Mouse (Mus musculus): ENCODE measurements around the gene Syncrip. TPM values are rescaled to one million over a fixed set of nuclear protein-coding genes. Genes with fewer than 3 reads are reported as not detected.
"Not testable (repeated sequence)": the region's sequence is repeated elsewhere in the genome, so short reads cannot be mapped to it uniquely, and the experiment has no call there.

Gene Syncrip
- polyA plus RNA-seq (2016; fragmentation: Nextera tagmentation; extraction: Ambion mirVana): 110 and 115 TPM in 2 replicates

DNA sequence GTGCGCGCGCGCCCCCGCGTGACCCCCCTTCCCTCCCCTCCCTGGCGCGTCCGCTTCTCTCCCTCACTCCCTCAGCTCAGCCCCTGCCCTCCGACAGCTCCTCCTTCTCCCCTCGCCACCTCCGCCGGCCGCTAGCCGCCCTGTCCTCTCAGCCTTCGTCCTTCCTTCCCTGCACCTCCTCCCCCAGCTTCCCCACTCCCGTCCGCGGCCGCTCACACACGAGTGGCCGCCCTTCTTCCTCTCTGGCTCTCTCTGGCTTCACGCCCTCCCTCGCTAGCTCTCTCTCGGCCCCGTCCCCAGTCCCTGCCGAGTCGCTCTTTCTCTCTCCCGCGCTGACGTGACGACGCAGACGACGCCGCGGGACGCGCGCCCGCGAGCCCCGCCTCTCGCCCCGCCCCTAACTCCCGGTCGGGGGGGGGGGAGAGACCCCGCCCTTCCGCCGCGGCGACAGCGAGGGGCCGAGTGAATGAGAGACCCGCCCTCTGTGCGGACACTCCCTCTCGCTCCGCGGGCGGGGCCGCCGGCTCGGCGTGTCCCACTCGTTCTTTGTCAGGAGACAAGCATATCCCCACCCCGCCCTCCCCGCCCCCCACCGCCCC lies at the start of gene Syncrip:
Syncrip (minus strand) TSS at position 345 of the 599 bp plus-strand sequence.
- not testable (repeated sequence) for H3K9me3 ChIP-seq (replicated peaks); H3K27me3 ChIP-seq (ENCODE audit: low read depth, poor library complexity, severe bottlenecking)
- peak; percentile 98 for DNase-seq (ENCODE audit: low spot score)
- H3K4me1 ChIP-seq: peaks cover 25% of the 10 kb centered on the region
- H3K27ac ChIP-seq (replicated peaks): peak within 1 kb of the TSS; percentile 99
- peak within 1 kb of the TSS; percentile 100 for H3K4me3 ChIP-seq
- peaks cover 30% of the 10 kb centered on the region for H3K36me3 ChIP-seq
- WGBS: under 1% methylated on average over 57 of the region's 68 CpGs

- H3K36me3 ChIP-seq: no peaks in the 10 kb centered on the region
- H3K9me3 ChIP-seq (replicated peaks): no peaks in the 10 kb centered on the region
- H3K27me3 ChIP-seq (ENCODE audit: low read depth, poor library complexity, severe bottlenecking): no peaks in the 10 kb centered on the region
- 90% methylated on average over 5 of the region's 5 CpGs for WGBS
- H3K4me3 ChIP-seq: no peak overlapping the region
- H3K4me1 ChIP-seq: peaks cover 10% of the 10 kb centered on the region
- no peak for DNase-seq (ENCODE audit: low spot score)
- H3K27ac ChIP-seq (replicated peaks): no peak overlapping the region
Observed at GRCm38 (mm10) chr9:88529979-88530580, 47.7 kb upstream of the Syncrip start.

DNA sequence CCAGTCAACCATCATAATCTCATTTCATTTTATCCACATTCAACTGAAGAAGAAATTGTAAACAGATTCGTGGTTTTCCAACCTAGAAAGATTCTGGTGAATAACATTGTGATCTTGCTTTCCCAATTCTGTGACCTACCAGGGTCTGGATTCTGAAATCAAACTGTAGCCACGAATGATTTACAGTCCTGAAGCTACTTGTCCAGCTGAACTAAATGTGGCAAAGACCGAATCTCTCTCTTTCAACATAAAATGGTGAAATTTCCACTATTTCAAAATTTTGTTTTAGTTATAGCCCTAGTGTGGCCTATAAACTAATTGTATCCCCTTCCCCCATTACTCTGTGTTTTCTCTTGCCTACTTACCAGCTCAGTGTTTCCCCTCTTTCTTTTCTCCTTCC lies 47.2 kb upstream of the Syncrip start:
- DNase-seq (ENCODE audit: low spot score): no peak
- H3K4me1 ChIP-seq: peaks cover 11% of the 10 kb centered on the region
- no peaks in the 10 kb centered on the region for H3K9me3 ChIP-seq (replicated peaks)
- WGBS: 88% methylated on average over 3 of the region's 3 CpGs
- H3K4me3 ChIP-seq: no peak overlapping the region
- no peaks in the 10 kb centered on the region for H3K27me3 ChIP-seq (ENCODE audit: low read depth, poor library complexity, severe bottlenecking)
- H3K27ac ChIP-seq (replicated peaks): no peak overlapping the region
- H3K36me3 ChIP-seq: no peaks in the 10 kb centered on the region

GRCm38 (mm10) chr9:88528736-88529135 lies 46.4 kb upstream of the Syncrip start:
- 78% methylated on average over 5 of the region's 5 CpGs for WGBS
- Histone ChIP-seq H3K4me1 (peaks cover 11% of the 10 kb centered on the region), H3K27me3 (ENCODE audit: low read depth, poor library complexity, severe bottlenecking) (no peaks in the 10 kb centered on the region), H3K27ac (replicated peaks) (no peak overlapping the region), H3K36me3 (no peaks in the 10 kb centered on the region), H3K9me3 (replicated peaks) (no peaks in the 10 kb centered on the region), H3K4me3 (no peak overlapping the region)
- no peak for DNase-seq (ENCODE audit: low spot score)

DNA sequence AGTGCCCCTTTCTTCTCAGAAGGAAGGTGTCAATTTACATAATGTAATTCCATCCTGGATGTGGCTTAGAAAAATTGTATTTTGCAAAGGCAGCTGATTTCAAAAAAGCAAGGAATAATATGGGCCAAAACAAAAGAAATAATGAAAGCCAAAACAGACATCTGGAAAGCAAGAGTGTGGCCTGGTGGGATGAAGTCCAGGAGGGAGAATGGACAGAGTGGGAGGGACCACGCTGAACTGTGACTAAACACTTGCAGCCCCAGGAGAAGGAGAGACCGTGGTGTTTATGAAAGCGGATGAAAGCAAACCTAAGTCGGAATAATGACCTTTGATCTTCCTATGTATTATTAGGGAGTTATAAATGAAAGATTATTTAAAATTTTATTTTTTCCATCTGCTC lies 45.6 kb upstream of the Syncrip start:
- Histone ChIP-seq H3K4me3 (no peak overlapping the region), H3K36me3 (no peaks in the 10 kb centered on the region), H3K9me3 (replicated peaks) (no peaks in the 10 kb centered on the region), H3K4me1 (peaks cover 16% of the 10 kb centered on the region), H3K27me3 (ENCODE audit: low read depth, poor library complexity, severe bottlenecking) (no peaks in the 10 kb centered on the region), H3K27ac (replicated peaks) (no peak overlapping the region)
- no peak for DNase-seq (ENCODE audit: low spot score)
- WGBS: 87% methylated on average over 4 of the region's 4 CpGs

GRCm38 (mm10) chr9:88525341-88525740 lies 43.0 kb upstream of the Syncrip start:
- H3K27ac ChIP-seq (replicated peaks): no peak overlapping the region
- no peaks in the 10 kb centered on the region for H3K27me3 ChIP-seq (ENCODE audit: low read depth, poor library complexity, severe bottlenecking)
- H3K9me3 ChIP-seq (replicated peaks): no peaks in the 10 kb centered on the region
- WGBS: 88% methylated on average over 6 of the region's 6 CpGs
- no peak overlapping the region for H3K4me3 ChIP-seq
- no peak for DNase-seq (ENCODE audit: low spot score)
- peaks cover 17% of the 10 kb centered on the region for H3K36me3 ChIP-seq
- H3K4me1 ChIP-seq: peaks cover 25% of the 10 kb centered on the region

GRCm38 (mm10) chr9:88524796-88525195 lies 42.4 kb upstream of the Syncrip start:
- 81% methylated on average over 3 of the region's 3 CpGs for WGBS
- DNase-seq (ENCODE audit: low spot score): no peak
- H3K9me3 ChIP-seq (replicated peaks): no peaks in the 10 kb centered on the region

DNA sequence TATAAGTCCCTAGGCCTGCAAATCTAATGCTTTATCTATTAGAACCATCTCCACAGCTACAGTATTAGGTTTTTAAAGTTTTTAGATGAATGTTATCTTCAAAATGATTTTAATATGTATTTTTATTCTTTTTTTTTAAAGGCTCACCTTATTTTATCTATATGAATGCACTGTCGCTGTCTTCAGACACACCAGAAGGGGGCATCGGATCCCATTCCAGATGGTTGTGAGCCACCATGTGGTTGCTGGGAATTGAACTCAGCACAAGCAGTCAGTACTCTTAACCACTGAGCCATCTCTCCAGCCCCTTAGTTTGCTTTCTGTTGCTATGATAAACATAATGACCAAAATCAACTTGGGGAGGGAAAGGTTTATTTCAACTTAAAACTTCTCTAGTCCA lies 42.0 kb upstream of the Syncrip start:
- H3K4me1 ChIP-seq: peaks cover 29% of the 10 kb centered on the region
- WGBS: 95% methylated on average over 2 of the region's 2 CpGs
- no peak overlapping the region for H3K27ac ChIP-seq (replicated peaks)
- H3K4me3 ChIP-seq: no peak overlapping the region
- H3K36me3 ChIP-seq: peaks cover 24% of the 10 kb centered on the region
- no peaks in the 10 kb centered on the region for H3K27me3 ChIP-seq (ENCODE audit: low read depth, poor library complexity, severe bottlenecking)
- no peaks in the 10 kb centered on the region for H3K9me3 ChIP-seq (replicated peaks)
- DNase-seq (ENCODE audit: low spot score): no peak

More at GRCm38 (mm10) chr9:88524796-88525195, 42.4 kb upstream of the Syncrip start:
- Histone ChIP-seq H3K27ac (replicated peaks) (no peak overlapping the region), H3K4me1 (peaks cover 29% of the 10 kb centered on the region), H3K36me3 (peaks cover 22% of the 10 kb centered on the region), H3K4me3 (no peak overlapping the region), H3K27me3 (ENCODE audit: low read depth, poor library complexity, severe bottlenecking) (no peaks in the 10 kb centered on the region)

- peaks cover 29% of the 10 kb centered on the region for H3K4me1 ChIP-seq
- DNase-seq (ENCODE audit: low spot score): no peak
- no peaks in the 10 kb centered on the region for H3K9me3 ChIP-seq (replicated peaks)
- peaks cover 24% of the 10 kb centered on the region for H3K36me3 ChIP-seq
- H3K27ac ChIP-seq (replicated peaks): peak overlapping the region; percentile 96
- H3K4me3 ChIP-seq: peak overlapping the region; percentile 77
- 1% methylated on average over 16 of the region's 16 CpGs for WGBS
- no peaks in the 10 kb centered on the region for H3K27me3 ChIP-seq (ENCODE audit: low read depth, poor library complexity, severe bottlenecking)
Observed at GRCm38 (mm10) chr9:88523335-88523668, 40.9 kb upstream of the Syncrip start.

- peak; percentile 96 for DNase-seq (ENCODE audit: low spot score)
- peaks cover 24% of the 10 kb centered on the region for H3K36me3 ChIP-seq
- peak overlapping the region; percentile 96 for H3K27ac ChIP-seq (replicated peaks)
- H3K4me3 ChIP-seq: peak overlapping the region; percentile 77
- peaks cover 29% of the 10 kb centered on the region for H3K4me1 ChIP-seq
- WGBS: under 1% methylated on average over 69 of the region's 69 CpGs
- H3K9me3 ChIP-seq (replicated peaks): no peaks in the 10 kb centered on the region
- H3K27me3 ChIP-seq (ENCODE audit: low read depth, poor library complexity, severe bottlenecking): no peaks in the 10 kb centered on the region
Observed at GRCm38 (mm10) chr9:88522569-88523334, 40.4 kb upstream of the Syncrip start.

DNA sequence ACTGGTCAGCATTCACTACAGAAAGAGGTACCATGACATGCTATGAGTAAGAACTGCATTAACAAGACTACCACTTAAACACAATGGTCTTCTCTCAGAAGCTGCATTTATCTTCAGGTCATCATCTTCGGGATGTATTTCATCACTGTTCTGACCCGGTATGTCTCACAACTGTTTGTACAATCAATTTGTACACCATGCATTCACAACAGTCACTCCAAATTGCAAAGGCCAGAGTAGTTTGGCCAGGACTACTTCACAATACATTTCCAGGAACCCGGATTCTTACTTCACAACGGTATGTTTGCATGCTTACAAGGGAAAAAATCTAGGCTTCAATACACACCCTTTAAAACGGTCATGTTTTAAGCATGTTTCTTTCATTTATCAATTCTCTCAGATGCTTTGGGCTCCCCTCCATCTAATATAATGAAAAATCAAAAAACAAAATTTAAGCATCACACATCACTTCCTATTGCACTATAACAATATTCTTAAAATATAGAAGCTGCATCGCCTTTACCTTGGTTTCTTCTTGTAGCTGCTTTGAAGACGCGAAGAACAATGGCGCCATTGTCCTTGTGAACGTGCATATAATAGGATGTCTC lies 39.7 kb upstream of the Syncrip start:
- Histone ChIP-seq H3K9me3 (replicated peaks) (no peaks in the 10 kb centered on the region), H3K27me3 (ENCODE audit: low read depth, poor library complexity, severe bottlenecking) (no peaks in the 10 kb centered on the region), H3K36me3 (peaks cover 24% of the 10 kb centered on the region), H3K4me1 (peaks cover 29% of the 10 kb centered on the region), H3K4me3 (peak overlapping the region; percentile 77), H3K27ac (replicated peaks) (peak overlapping the region; percentile 96)
- no peak for DNase-seq (ENCODE audit: low spot score)
- WGBS: 0% methylated on average over 10 of the region's 10 CpGs

DNA sequence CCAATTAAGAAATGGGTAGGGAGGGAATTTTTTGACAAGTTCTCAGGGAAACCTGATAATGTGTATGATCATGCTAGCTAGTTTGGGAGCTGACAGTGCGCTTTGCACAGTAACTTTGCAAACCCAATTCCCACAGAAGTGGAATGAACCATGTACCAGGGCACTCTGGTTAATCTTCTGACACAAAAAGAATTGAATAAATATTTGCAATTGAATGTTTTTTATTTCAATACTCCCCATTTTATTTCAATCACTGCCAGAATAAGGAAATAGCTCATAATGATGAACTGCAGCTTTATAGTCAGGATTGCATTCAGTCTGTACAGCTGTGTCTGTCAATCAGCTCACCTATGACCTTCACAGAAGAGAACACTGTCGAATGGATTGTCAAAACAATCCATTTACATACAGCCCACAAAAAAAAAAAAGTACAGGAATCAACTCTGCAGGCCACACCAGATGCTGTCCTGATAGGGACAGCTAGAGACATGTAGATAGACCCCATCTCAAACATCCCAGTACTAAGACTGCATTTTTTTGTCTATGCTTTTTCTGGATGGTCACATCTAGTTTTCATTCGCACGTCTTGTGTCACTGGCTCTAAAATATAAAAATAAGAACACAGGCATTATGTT lies 38.6 kb upstream of the Syncrip start:
- H3K4me3 ChIP-seq: peak overlapping the region; percentile 77
- no peak for DNase-seq (ENCODE audit: low spot score)
- no peak overlapping the region for H3K27ac ChIP-seq (replicated peaks)
- H3K36me3 ChIP-seq: peaks cover 24% of the 10 kb centered on the region
- H3K9me3 ChIP-seq (replicated peaks): no peaks in the 10 kb centered on the region
- H3K27me3 ChIP-seq (ENCODE audit: low read depth, poor library complexity, severe bottlenecking): no peaks in the 10 kb centered on the region
- peaks cover 28% of the 10 kb centered on the region for H3K4me1 ChIP-seq
- 28% methylated on average over 4 of the region's 4 CpGs for WGBS

Measured in midbrain, embryonic 10.5 days (tissue).